Mouse (Mus musculus) stomach, postnatal 0 days (tissue): ENCODE measurements at regions not wholly inside any gene's neighbourhood (a gene's known extent, or its start where the extent isn't known, plus 50 kb on each side); places are given as distances from the start of the nearest gene placed in this dataset.

Source experiments
- CTCF ChIP-seq: IDR thresholded peaks from 2 replicates; pipeline ENCODE4 v1.5.1; 2016; ENCODE audit warnings: antibody characterized with exemption, low read depth, mild to moderate bottlenecking, moderate library complexity
- EP300 ChIP-seq: optimal IDR thresholded peaks from 2 replicates; pipeline ENCODE3; 2016; ENCODE audit warnings: antibody characterized with exemption

- no peak for TF ChIP-seq EP300
- no peak for TF ChIP-seq CTCF
Measured at GRCm38 (mm10) chr14:106190721-106191120, 84.7 kb downstream of the Trim52 start.
